Mouse (Mus musculus): ENCODE measurements around the gene Hoxd3. TPM values are rescaled to one million over a fixed set of nuclear protein-coding genes. Genes with fewer than 3 reads are reported as not detected.
A peak's percentile ranks its signal among the peaks of the same experiment; 100 is the strongest.

Gene Hoxd3
- polyA plus RNA-seq, 1 experiment from 2014 or later, result 2.4 TPM

DNA sequence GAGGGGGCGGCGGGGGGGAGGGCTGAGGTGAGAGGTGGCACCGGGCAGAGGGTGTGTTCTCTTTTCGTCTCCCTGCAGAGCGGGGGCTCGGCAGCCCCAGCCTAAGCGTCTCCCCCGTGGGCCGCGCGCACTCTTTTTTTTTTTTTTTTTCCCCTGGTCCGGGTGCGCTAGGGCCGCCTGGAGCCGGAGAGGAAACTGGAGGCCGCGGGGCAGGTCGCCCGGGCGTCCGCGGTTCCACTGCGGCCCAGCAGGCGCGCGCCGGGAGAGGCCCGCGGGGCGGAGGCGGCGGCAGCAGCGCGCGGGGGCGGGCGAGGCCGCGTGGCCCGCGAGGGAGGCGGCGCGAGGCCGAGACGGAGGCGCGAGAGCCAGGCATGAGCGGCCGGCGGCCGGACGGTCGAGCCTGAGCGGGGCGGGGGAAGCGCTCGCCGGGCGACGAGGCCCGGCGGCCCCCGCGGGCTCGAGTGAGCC, 6.7 kb upstream of the Hoxd3 start:
- Histone ChIP-seq H3K4me2 (replicated peaks) (peak overlapping the region; percentile 58), H3K27ac (no peak overlapping the region), H3K9me3 (no peaks in the 10 kb centered on the region), H3K4me1 (0 out of 2 replicates have a peak, but pooled peaks cover 3% of the 10 kb centered on the region), H3K36me3 (no peaks in the 10 kb centered on the region), H3K4me3 (peak overlapping the region; percentile 36), H3K27me3 (peaks cover 91% of the 10 kb centered on the region), H3K9ac (peak overlapping the region; percentile 45; the same call in 1 of the 2 replicates)
- no peak for ATAC-seq (ENCODE audit: insufficient number of reproducible peaks, insufficient read depth, low FRiP score, low TSS enrichment)
- under 1% methylated on average over 43 of the region's 66 CpGs for WGBS

DNA sequence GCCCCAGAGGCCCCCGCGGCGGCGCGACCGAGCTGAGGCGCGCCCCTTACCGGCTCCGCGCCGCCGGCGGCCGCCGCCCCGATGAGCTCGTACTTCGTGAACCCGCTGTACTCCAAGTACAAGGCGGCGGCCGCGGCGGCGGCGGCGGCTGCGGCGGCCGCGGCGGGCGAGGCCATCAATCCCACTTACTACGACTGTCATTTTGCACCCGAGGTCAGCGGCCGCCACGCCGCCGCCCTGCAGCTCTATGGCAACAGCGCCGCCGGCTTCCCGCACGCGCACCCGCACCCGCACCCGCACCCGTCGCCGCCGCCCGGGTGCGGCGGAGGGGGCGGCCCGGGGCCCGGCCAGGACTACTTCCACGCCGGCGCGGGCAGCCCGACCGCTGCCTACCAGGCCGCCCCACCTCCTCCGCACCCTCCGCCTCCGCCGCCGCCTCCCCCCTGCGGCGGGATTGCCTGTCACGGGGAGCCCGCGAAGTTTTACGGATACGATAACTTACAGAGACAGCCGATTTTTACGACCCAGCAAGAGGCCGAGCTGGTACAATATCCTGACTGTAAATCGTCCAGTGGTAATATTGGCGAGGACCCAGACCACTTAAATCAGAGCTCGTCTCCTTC, 6.1 kb upstream of the Hoxd3 start:
- H3K4me1 ChIP-seq, result 0 out of 2 replicates have a peak, but pooled peaks cover 3% of the 10 kb centered on the region
- peak overlapping the region; percentile 36 for H3K4me3 ChIP-seq
- 1% methylated on average over 52 of the region's 85 CpGs for WGBS
- peaks cover 91% of the 10 kb centered on the region for H3K27me3 ChIP-seq
- ATAC-seq (ENCODE audit: insufficient number of reproducible peaks, insufficient read depth, low FRiP score, low TSS enrichment), result no peak
- no peak overlapping the region for H3K27ac ChIP-seq
- no peaks in the 10 kb centered on the region for H3K9me3 ChIP-seq
- peak overlapping the region; percentile 58 for H3K4me2 ChIP-seq (replicated peaks)
- H3K9ac ChIP-seq, result peak overlapping the region; percentile 45; the same call in 1 of the 2 replicates
- no peaks in the 10 kb centered on the region for H3K36me3 ChIP-seq

DNA sequence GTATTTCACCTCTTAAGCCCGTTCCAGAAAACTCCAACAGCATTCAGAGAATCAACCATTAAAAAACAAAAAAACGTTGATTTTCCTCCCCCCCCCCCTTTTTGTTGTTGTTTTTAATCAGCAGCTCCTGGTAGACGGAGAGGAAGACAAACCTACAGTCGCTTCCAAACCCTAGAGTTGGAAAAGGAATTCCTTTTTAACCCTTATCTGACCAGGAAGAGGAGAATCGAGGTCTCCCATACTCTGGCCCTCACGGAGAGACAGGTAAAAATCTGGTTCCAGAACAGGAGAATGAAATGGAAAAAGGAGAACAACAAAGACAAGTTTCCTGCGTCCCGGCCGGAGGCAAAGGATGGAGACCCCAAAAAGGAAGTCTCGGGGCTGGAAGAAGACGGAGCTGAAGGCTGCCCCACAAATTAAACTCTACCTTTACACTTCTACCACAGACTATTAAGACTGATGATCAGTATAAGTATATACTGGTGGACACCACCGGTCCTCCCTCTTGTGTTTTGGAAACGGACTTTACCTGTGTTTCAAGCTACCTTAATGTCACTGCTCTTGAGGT, 5.2 kb upstream of the Hoxd3 start:
- Histone ChIP-seq H3K4me2 (replicated peaks) (no peak overlapping the region), H3K9me3 (no peaks in the 10 kb centered on the region), H3K27me3 (peaks cover 89% of the 10 kb centered on the region), H3K36me3 (no peaks in the 10 kb centered on the region), H3K27ac (no peak overlapping the region), H3K4me3 (no peak overlapping the region), H3K4me1 (0 out of 2 replicates have a peak, but pooled peaks cover 3% of the 10 kb centered on the region), H3K9ac (no peak overlapping the region)
- WGBS, result 3% methylated on average over 13 of the region's 13 CpGs
- no peak for ATAC-seq (ENCODE audit: insufficient number of reproducible peaks, insufficient read depth, low FRiP score, low TSS enrichment)

DNA sequence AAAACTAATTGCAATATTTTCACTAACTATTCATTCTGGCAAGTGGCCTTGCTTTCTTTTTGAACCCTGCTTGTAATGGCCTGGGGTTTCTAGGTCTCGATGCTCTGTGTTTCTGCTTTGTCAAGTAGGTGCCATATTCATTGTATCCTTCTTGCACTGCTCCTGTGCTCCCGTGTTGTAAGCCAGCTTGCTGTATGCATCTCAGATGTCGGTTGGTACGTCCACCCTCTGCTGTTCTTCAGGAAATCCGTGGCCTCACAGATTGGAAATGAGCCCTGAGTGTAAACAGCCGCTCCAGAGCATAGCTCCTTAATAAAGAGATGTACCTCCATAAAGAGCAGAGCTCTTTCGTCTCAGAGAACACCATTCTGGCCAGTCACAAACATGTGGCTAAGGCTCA, 4.1 kb upstream of the Hoxd3 start:
- Histone ChIP-seq H3K27me3 (peaks cover 92% of the 10 kb centered on the region), H3K4me3 (no peak overlapping the region), H3K27ac (no peak overlapping the region), H3K4me2 (replicated peaks) (no peak overlapping the region), H3K36me3 (no peaks in the 10 kb centered on the region), H3K9ac (no peak overlapping the region), H3K4me1 (0 out of 2 replicates have a peak, but pooled peaks cover 3% of the 10 kb centered on the region), H3K9me3 (no peaks in the 10 kb centered on the region)
- 7% methylated on average over 7 of the region's 7 CpGs for WGBS
- ATAC-seq (ENCODE audit: insufficient number of reproducible peaks, insufficient read depth, low FRiP score, low TSS enrichment), result no peak

DNA sequence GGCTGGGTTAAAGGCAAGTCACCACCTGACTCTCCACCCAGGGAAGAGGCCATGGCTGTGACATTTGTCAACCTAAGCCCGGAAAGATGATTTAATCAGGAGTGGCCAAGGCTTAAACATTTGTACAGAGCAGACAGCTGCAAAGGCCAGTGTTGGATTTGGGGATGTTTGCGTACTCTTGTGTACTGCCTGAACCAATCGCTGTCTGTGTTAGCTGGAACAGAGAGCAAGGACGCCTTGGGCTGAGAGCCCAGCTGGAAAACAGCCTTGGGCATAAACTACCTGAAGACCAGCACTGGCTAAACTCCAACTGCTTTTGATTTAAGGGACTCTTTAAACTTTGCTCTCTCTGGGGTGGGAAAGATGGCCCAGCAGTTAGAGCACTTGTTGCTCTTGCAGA, 3.1 kb upstream of the Hoxd3 start:
- H3K9me3 ChIP-seq, result no peaks in the 10 kb centered on the region
- H3K27me3 ChIP-seq, result peaks cover 92% of the 10 kb centered on the region
- ATAC-seq (ENCODE audit: insufficient number of reproducible peaks, insufficient read depth, low FRiP score, low TSS enrichment), result no peak
- no peak overlapping the region for H3K27ac ChIP-seq
- no peak overlapping the region for H3K4me3 ChIP-seq
- H3K4me2 ChIP-seq (replicated peaks), result no peak overlapping the region
- WGBS, result 6% methylated on average over 4 of the region's 4 CpGs
- 0 out of 2 replicates have a peak, but pooled peaks cover 3% of the 10 kb centered on the region for H3K4me1 ChIP-seq
- H3K36me3 ChIP-seq, result no peaks in the 10 kb centered on the region
- no peak overlapping the region for H3K9ac ChIP-seq

DNA sequence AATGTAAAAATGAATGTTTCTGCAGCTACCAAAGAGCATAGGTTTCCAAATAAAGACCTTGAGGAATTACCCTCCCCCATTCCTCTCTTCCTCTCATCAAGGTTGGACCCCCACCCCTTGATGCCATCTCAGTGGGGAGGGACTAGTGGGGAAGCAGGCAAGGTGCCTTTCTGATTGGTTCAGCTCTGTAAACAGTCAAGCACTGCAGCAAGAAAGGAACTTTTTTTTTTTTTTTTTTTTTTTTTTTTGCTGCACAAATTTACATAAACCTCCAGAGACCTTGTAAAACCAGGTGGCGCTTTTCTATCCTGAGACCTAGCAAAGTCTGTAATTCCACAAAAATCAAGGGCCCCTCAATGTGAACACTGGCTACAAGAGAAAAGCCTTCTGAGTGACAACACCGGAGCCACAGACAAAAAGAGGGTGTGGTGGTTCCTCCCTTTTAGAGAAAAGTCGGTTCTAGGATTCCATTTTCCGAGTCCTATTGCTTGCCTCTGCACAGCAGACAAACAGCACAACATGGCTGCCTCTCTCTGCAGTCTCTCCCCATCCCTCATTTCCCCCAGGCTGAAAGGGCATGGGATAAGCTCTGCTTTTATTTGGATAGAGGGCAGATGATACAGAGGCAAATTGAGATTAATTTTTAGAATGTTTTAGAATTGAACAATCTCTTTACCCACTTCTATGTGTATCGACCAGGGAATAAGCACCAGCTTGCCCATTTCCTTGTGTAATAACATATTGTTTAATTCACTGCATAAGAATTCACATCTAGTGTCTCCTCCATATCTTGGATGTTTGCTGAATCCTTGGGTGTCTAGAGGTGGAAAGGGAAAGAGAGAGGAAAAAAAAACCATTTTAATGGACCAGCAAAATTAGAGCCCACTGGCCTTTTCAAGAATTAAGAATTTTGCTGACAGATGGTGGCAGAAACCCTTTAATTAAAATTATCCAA, 2.0 kb upstream of the Hoxd3 start:
- no peaks in the 10 kb centered on the region for H3K9me3 ChIP-seq
- H3K27ac ChIP-seq, result no peak overlapping the region
- H3K4me3 ChIP-seq, result no peak overlapping the region
- no peak overlapping the region for H3K9ac ChIP-seq
- no peak overlapping the region for H3K4me2 ChIP-seq (replicated peaks)
- peaks cover 92% of the 10 kb centered on the region for H3K27me3 ChIP-seq
- no peak for ATAC-seq (ENCODE audit: insufficient number of reproducible peaks, insufficient read depth, low FRiP score, low TSS enrichment)
- 0 out of 2 replicates have a peak, but pooled peaks cover 3% of the 10 kb centered on the region for H3K4me1 ChIP-seq
- no peaks in the 10 kb centered on the region for H3K36me3 ChIP-seq
- 5% methylated on average over 5 of the region's 5 CpGs for WGBS

DNA sequence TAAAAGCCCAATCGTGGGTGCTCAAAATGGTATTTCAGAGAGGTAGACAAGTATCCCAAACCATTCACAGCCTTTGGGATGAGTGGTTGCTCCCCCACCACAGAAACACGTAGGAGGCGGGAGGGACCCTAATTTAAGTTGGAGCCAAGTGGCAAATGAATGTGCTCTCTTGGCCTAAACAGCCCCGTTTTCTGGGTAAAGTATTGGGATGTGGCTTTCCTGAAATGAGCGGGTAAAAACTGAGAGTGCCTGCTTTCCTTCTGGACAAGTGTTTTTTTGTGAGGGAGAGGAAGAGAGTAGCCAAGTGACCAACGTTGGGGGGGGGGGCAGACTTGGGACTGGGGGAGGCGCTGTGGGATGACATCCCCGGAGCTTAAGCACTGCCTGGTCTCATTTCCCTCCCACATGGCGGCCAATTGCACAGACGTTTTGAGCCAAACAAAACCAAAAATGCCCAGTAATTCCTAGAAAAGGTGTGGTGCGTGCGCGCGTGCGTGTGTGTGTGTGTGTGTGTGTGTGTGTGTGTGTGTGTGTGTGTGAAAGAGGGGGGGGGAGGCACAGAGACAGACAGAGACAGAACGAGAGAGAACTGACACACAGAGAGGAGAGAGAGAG, 691 bp upstream of the Hoxd3 start:
- Histone ChIP-seq H3K27ac (no peak overlapping the region), H3K36me3 (no peaks in the 10 kb centered on the region), H3K9me3 (no peaks in the 10 kb centered on the region), H3K4me1 (no peaks in the 10 kb centered on the region), H3K27me3 (peaks cover 94% of the 10 kb centered on the region), H3K4me3 (no peak overlapping the region), H3K4me2 (replicated peaks) (no peak overlapping the region), H3K9ac (no peak overlapping the region)
- WGBS, result 1% methylated on average over 16 of the region's 16 CpGs
- ATAC-seq (ENCODE audit: insufficient number of reproducible peaks, insufficient read depth, low FRiP score, low TSS enrichment), result no peak

DNA sequence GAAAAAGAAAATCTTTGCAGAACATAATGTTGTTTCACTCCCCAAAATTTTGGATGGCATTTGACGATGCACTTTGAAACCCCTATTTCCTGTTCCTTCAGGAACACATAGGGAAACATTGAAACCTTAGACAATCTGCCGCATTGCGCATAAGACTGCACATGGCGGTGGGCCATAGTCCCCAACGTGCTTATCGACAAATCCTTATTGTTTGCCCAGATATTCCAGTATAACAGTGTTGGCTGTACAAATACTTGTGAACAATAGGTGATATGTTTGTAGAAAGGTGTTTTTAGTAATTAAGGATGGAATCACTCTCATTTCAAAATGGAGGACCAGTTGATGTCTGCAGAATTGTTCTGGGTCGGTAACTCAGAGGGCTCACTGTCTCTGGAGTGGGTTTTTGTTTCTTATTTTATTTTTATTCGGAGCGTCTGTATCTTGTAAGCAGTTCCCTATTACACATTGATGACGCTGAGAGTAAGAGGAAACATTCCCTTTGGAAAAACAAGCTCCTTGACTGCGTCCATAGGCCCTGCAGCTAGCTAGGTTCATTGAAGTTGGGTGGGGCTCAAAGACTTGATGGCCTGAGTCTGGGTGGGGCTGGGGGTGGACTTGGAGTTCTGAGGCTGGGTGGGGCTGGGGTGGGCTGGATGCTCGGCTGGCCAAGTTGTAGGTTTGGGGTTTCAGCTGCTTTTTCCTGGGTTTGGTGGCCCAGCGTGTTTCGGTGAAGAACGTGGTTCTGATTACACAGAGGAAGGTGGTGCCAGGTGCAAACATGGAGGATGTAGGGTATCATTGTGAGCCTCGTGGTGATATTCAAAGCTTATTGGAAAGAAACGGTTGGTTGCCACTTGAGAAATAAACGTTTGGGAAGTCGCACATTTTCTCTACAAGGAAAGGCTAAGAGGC, 1.8 kb downstream of the Hoxd3 start:
- H3K4me1 ChIP-seq, result no peaks in the 10 kb centered on the region
- H3K9me3 ChIP-seq, result no peaks in the 10 kb centered on the region
- H3K4me3 ChIP-seq, result no peak overlapping the region
- no peak overlapping the region for H3K9ac ChIP-seq
- H3K4me2 ChIP-seq (replicated peaks), result no peak overlapping the region
- H3K27ac ChIP-seq, result no peak overlapping the region
- peaks cover 97% of the 10 kb centered on the region for H3K27me3 ChIP-seq
- ATAC-seq (ENCODE audit: insufficient number of reproducible peaks, insufficient read depth, low FRiP score, low TSS enrichment), result no peak
- H3K36me3 ChIP-seq, result no peaks in the 10 kb centered on the region
- 3% methylated on average over 19 of the region's 19 CpGs for WGBS

DNA sequence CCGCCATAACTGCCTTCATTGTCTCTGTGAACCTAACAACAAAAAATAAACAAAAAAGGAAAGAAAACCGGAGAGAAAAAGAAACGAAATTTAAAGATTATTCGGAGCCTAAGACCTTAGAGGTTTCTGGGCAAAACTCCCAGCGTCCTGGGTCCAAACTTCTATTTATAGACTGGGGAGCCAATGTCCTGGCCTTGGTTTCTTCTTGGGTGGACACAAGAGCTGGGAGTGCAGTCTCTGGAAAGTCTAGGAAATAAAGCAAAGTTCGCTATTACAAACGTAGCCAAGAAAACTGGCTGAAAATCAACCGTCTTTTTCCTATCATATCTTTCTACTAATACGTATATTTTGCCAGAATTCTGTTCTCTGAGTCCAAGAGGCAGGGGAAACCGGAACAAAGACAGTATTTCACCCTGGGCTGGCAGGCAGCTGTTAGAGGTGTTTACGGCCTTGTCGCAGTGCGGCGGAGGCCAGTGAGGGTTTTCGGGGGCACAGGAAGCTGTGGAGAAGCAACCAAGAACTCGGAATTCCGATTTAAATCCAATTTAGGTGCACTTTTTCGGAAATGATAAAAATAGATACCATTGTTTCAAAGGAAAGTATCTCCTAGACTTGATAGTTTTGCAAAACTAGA, 2.5 kb downstream of the Hoxd3 start:
- Histone ChIP-seq H3K4me1 (no peaks in the 10 kb centered on the region), H3K27me3 (peaks cover 97% of the 10 kb centered on the region), H3K9ac (no peak overlapping the region), H3K27ac (no peak overlapping the region), H3K36me3 (no peaks in the 10 kb centered on the region), H3K4me3 (no peak overlapping the region), H3K9me3 (no peaks in the 10 kb centered on the region), H3K4me2 (replicated peaks) (no peak overlapping the region)
- ATAC-seq (ENCODE audit: insufficient number of reproducible peaks, insufficient read depth, low FRiP score, low TSS enrichment), result no peak
- 3% methylated on average over 18 of the region's 18 CpGs for WGBS

DNA sequence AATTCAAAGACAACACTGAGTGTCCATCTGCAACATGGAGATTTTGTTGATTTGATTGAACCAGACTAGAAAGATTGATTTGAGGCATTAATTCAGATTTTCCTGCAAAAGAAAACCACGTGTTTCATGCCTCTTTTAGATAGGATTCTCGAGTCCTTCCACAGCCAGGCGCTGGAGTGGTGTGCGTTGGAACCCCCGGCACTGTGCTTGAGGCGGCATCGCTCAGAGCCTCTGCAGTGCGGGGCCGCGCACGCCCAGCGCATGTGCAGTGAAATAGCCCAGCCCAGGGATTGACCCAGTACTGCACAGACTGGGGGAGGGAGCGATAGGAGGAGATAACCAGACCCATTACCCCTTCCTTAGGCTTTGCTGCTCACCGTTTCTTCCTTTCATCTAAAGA, 3.2 kb downstream of the Hoxd3 start:
- H3K27me3 ChIP-seq, result peaks cover 97% of the 10 kb centered on the region
- no peak for ATAC-seq (ENCODE audit: insufficient number of reproducible peaks, insufficient read depth, low FRiP score, low TSS enrichment)

More for the DNA sequence above, 3.2 kb downstream of the Hoxd3 start:
- no peak overlapping the region for H3K9ac ChIP-seq
- H3K4me3 ChIP-seq, result no peak overlapping the region
- no peak overlapping the region for H3K27ac ChIP-seq
- no peaks in the 10 kb centered on the region for H3K36me3 ChIP-seq
- H3K4me1 ChIP-seq, result no peaks in the 10 kb centered on the region
- 3% methylated on average over 14 of the region's 14 CpGs for WGBS
- H3K4me2 ChIP-seq (replicated peaks), result no peak overlapping the region
- no peaks in the 10 kb centered on the region for H3K9me3 ChIP-seq
